Mouse (Mus musculus) heart, adult 9 months (tissue): Measurements from ENCODE around the gene Cant1.

ENCODE experiments used
- DNase-seq, 2 experiments: peaks; one replicate each; pipeline ENCODE4 v3.0.0; 2022; ENCODE audit warnings: low spot score in 2 of 2

Cant1 gene

DNA sequence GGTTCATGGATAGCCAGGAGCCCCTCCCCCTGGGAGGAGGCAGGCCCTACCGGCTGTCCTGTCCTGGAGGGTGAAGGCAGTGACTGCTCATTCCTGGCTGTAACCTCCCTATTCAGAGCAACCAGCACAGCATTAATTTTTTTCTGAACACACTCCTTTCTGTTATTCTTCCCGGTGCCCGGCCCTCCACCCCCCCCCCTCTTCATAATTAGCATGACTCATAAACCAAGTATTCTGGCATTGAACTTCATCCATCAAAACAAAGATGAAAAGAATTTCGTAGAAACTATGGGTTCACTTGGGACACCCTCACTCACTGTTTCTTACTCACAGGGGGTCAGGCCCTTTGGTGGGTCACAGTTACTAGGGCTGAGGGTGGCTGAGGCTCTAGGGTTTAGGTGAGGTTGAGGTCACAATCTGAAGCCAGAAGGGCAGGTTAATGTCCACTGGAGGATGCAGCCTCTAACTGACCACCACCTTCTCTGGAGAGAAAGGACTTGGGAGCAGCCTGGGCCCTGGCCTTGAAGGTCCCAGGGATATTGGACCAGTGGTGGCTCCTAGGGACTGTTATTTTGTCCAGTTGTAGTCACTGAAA is 11.5 kb upstream of the Cant1 start:
- no peak for DNase-seq

GRCm38 (mm10) chr11:118428944-118429709 is 10.2 kb upstream of the Cant1 start:
- DNase-seq: peak; percentile 64 to 75

DNA sequence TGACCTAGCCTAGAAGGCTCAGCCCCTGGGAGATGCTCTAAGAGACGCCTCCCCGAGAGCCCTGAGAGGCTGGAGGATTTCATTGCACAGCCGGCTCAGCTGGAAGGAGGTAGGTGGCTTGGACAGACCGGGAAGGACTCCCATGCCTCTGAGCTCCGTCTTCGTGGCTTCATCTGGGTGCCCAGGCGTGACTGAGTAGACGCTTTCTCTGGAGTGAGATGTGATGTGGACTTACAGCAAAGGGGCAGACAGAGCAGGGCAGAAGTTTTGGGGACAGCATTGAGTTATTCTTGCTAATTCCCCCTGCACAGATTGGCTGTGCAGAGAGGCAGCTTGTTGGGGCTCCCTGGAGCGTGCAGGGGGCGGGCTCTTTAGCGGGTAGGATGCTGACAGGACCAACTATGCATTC is 9.6 kb upstream of the Cant1 start:
- DNase-seq: peak in 1 of 2 experiments; percentile 59

DNA sequence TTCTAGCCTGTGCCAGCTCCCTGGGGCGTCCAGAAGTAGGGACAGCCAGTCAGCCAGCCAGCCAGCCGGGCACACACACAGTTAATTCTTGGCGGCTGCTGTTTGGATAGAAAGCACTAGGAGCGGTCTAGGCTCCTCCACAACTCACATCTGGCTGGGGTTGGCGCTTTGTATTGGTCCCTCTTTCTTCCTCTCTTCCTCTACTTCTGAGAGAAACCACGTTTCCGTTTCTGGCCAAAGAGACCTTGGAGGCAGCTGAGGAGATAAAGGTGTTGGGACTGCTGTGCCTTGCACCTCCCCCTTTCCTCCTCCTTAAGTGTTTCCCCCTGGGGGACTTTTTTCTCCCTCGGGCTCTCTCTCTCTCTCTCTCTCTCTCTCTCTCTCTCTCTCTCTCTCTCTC is 9.1 kb upstream of the Cant1 start, which contains the start of gene C1qtnf1:
Gene C1qtnf1 (plus strand): TSS at position 218 of the 400 bp plus-strand sequence.
- DNase-seq: peak in 1 of 2 experiments; percentile 61

- DNase-seq: no peak
These were observed 8.4 kb upstream of the Cant1 start for GRCm38 (mm10) chr11:118427266-118427779.

- DNase-seq: no peak
These were observed 7.9 kb upstream of the Cant1 start for GRCm38 (mm10) chr11:118426765-118427164.

- peak; percentile 60 to 61 for DNase-seq
These were observed 5.9 kb upstream of the Cant1 start for GRCm38 (mm10) chr11:118424621-118425335.

- DNase-seq: peak; percentile 76 to 86
These were observed 4.5 kb upstream of the Cant1 start for GRCm38 (mm10) chr11:118423266-118423971.

- no peak for DNase-seq
These were observed 1.4 kb upstream of the Cant1 start for GRCm38 (mm10) chr11:118420261-118420660.

- no peak for DNase-seq
These were observed 448 bp downstream of the Cant1 start for GRCm38 (mm10) chr11:118418442-118418833.

GRCm38 (mm10) chr11:118417496-118417895 is 1.4 kb downstream of the Cant1 start:
- no peak for DNase-seq

- DNase-seq: no peak
These were observed 2.8 kb downstream of the Cant1 start for GRCm38 (mm10) chr11:118416046-118416445.

DNA sequence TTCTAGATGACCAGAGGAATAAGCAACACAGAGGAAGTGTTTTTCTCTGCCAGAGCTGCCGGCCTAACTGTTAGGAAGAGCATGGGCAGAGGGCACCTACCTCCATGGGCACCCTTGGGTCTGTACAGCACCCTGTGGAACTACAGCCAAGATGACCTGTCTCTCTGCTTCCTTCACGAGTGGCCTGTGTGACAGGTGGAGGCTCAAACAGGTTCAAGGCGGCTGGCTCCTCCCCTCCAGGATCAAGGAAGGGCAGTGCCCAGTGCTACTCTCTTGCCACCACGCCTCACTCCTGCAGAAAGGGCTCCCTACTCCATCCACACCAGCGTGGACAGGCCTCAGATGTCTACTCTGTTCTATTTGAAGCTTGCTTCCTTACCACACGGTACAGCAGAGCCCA is 3.3 kb downstream of the Cant1 start:
- no peak for DNase-seq

DNA sequence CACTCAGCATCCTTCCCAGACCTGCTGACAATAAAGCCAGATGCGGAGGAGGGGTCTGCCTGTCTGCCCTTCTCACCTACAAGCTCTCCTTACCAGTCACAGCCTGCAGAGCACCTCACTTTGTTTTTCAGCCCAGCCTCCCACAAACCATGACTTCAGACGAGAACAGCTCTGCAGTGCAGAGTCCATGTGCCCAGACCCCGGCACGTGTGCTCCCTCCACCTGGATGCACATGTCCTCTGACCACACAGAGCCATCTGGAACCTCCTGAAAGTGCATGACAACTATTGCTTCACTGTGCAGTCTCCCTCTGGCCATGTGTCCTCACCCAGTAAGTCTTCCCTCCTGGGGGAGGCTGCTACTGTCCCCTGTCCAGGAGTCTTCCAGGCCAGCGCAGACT is 4.6 kb downstream of the Cant1 start:
- no peak for DNase-seq

GRCm38 (mm10) chr11:118413055-118413454 is 5.8 kb downstream of the Cant1 start:
- DNase-seq: no peak

DNA sequence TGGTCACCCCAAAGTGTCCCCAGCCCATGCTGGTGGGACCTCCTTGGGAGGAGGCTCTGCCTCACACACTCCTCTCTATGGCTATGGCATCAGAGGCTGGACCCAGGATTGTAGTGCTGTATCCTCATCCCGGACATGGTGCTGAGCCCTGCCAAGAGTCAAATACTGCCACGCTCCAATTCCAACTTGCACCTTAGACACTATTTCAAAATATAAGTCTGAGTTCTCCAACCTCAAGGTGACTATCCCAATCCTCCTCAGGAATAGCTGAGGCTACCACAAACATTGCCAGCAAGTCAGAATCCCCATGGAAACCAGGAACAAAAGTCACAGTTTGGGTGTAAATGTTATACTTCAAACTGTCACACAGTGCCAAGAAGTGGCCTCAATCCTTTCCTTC is 6.3 kb downstream of the Cant1 start:
- no peak for DNase-seq

DNA sequence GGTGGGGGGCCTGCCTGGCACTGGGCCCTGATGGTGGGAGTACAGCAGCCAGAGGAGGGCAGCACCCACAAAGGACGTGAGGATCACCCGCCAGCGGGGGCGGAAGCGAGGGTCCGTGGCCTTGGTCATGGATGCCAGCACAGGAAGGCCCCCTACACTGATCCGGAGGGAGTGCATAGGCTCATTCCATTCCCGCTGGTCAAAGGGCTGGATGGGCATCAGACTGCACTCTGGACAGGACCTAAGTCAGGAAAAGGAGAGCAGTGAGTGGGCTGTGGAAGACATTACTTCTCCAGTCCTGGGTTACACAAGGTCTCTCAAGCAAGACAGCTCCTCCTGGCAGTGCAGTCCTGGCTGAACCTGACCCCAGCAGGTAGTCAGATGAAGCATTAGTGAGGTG is 7.6 kb downstream of the Cant1 start:
- DNase-seq: no peak

DNA sequence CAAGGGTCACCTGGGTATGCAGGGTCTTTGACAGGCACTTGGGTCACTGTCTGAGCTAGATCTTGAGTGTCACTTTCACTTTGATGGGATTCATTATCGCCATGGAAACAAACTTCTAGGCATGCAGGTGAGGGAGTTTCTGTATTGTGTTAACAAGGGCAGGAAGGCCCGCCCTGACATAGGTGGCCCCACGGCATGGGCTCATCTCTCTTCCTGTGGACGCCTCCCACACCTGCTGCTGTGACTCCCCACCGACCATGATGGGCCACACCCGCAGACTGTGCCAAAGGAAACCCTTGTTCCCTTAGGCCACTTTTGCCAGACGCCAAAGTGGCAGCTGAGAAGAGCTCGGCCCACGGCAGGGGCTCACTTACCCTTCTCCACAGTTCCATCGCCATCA is 8.4 kb downstream of the Cant1 start:
- no peak for DNase-seq

GRCm38 (mm10) chr11:118410073-118410444 is 8.8 kb downstream of the Cant1 start:
- DNase-seq: no peak

DNA sequence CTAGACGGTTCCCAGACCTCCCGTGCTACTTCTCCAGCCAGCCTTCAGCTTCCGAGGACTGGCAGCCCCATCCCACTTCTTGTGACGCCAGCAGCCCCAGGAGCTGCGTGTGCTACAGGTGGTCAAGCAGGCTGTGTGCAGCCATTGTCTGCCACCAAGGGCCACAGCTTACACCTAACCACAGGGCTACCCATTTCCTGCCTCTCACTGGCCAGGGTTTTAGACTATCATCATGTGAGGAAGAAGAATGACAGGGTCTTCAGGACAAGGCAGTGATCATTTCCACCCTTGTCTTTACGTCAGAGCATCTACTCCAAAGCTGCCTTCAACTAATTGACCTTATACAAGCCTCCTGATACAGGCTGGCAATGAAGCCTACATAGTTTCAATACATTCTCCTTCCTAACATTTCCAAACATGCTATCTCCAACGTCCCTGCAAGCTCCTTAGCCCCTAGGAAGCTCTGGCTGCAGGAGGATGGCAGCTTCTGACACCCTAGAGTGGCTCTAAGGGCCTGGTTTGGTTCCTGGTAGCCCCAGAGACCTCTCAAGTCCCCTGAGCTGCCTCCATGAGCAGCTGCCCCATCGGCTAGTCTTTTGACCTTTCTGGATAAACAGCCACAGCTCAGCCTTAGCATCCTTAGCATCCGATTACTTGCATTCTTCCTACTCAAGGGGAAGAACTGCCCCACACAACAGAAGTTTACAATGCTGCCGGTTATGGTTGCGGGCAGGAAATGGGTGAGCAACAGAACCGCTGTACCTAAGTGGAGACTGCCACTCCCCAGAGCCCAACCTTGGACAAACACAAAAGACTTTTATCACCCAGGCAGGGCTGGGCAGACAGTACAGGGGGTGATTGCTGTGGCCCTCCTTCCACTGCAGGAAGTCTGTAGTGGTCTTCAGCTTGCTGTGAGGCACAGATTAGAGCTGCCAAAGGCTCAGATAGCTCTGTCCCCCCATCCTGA is 9.5 kb downstream of the Cant1 start:
- no peak for DNase-seq
